ENCODE assay signal across 16 mouse cellular contexts in genomic region chr4:102557508-102558220, GRCm38 (mm10).
DNase-seq lines count a peak whose midpoint lies in the region; ATAC-seq and TF ChIP-seq lines count a peak whose summit lies in the region.
"Had no signal": no experiment of that assay in that cellular context is flagged by ENCODE, and none has a peak within 500 bp of the region (broad histone marks: within the 10 kb centered on the region; RNA-seq: fewer than 3 reads in every experiment).

No protein-coding gene starts in this region.

- no peaks in the 10 kb centered on the region for H3K79me2 ChIP-seq in liver, adult 2 months (ENCODE audit: control insufficient read depth, insufficient read depth, low read length)

- H3K9me3 ChIP-seq in liver, embryonic 12.5 days (replicated peaks): no peaks in the 10 kb centered on the region
- H3K9me3 ChIP-seq in embryonic facial prominence, embryonic 15.5 days (replicated peaks): no peaks in the 10 kb centered on the region
- no peaks in the 10 kb centered on the region for H3K9me3 ChIP-seq in heart, postnatal 0 days (replicated peaks; ENCODE audit: control insufficient read depth, low read length)
- H3K9me3 ChIP-seq: hindbrain, embryonic 10.5 days; megakaryocyte, embryonic 14.5 days; neural tube, embryonic 13.5 days had no signal

- peak overlapping the region; percentile 48 for H3K4me3 ChIP-seq in liver, adult 2 months (ENCODE audit: insufficient read depth, low read depth, low read length)
- no peak overlapping the region for H3K4me3 ChIP-seq in liver, embryonic 12.5 days
- no peak overlapping the region for H3K4me3 ChIP-seq in embryonic facial prominence, embryonic 15.5 days (replicated peaks)
- no peak overlapping the region for H3K4me3 ChIP-seq in heart, postnatal 0 days (ENCODE audit: low read depth, low read length)
- H3K4me3 ChIP-seq: hindbrain, embryonic 10.5 days; left cerebral cortex, adult 2 months; megakaryocyte, embryonic 14.5 days; neural tube, embryonic 13.5 days had no signal

- no peak for TF ChIP-seq POLR2A in liver, adult 2 months (IDR thresholded peaks at IDR 0.05; ENCODE audit: extremely low read depth, insufficient read depth, low read length)

- WGBS in liver, adult 2 months: 13% methylated on average over 9 of the region's 9 CpGs
- 50% methylated on average over 9 of the region's 9 CpGs for WGBS in liver, embryonic 12.5 days (ENCODE audit: insufficient replicate concordance)
- WGBS in embryonic facial prominence, embryonic 15.5 days: 59% methylated on average over 9 of the region's 9 CpGs
- 53% methylated on average over 9 of the region's 9 CpGs for WGBS in heart, postnatal 0 days

- peak overlapping the region; percentile 74 for H3K27ac ChIP-seq in liver, adult 2 months (replicated peaks; ENCODE audit: insufficient read depth, low read depth, low read length)
- no peak overlapping the region for H3K27ac ChIP-seq in liver, embryonic 12.5 days
- H3K27ac ChIP-seq in embryonic facial prominence, embryonic 15.5 days (replicated peaks): peak overlapping the region; percentile 36; the same call in 1 of the 2 replicates
- peak overlapping the region; percentile 24; the same call in 1 of the 2 replicates for H3K27ac ChIP-seq in heart, postnatal 0 days (ENCODE audit: low read depth)
- H3K27ac ChIP-seq: hindbrain, embryonic 10.5 days; left cerebral cortex, adult 2 months; neural tube, embryonic 13.5 days had no signal

- H3K4me2 ChIP-seq in liver, embryonic 12.5 days: no peak overlapping the region
- no peak overlapping the region for H3K4me2 ChIP-seq in embryonic facial prominence, embryonic 15.5 days (replicated peaks)
- H3K4me2 ChIP-seq in heart, postnatal 0 days (ENCODE audit: low read depth, low read length): no peak overlapping the region
- H3K4me2 ChIP-seq: neural tube, embryonic 13.5 days had no signal

- DNase-seq in liver, adult 2 months (ENCODE audit: extremely low read depth, low read depth, low spot score): peak; percentile 87
- DNase-seq in heart, postnatal 0 days (ENCODE audit: low spot score): peak; percentile 60
- DNase-seq in skeletal muscle tissue, adult 2 months (ENCODE audit: low read depth, low spot score): peak; percentile 58
- no peak for DNase-seq in left cerebral cortex, adult 11 months (ENCODE audit: low spot score)
- no peak for DNase-seq in testis, postnatal 14 days (ENCODE audit: low spot score)
- no peak for DNase-seq in layer of hippocampus, adult 9-11 months
- DNase-seq: embryo, embryonic 11 days; spleen, adult 18-20 months; thymus, postnatal 14 days had no signal

- peak overlapping the region; percentile 37 for H3K9ac ChIP-seq in liver, adult 2 months (ENCODE audit: low read depth, low read length)
- H3K9ac ChIP-seq in liver, embryonic 12.5 days: no peak overlapping the region
- H3K9ac ChIP-seq in embryonic facial prominence, embryonic 15.5 days: no peak overlapping the region
- H3K9ac ChIP-seq in heart, postnatal 0 days (replicated peaks; ENCODE audit: low read depth, low read length): no peak overlapping the region
- H3K9ac ChIP-seq: neural tube, embryonic 13.5 days had no signal

- H3K36me3 ChIP-seq in liver, adult 2 months (ENCODE audit: control insufficient read depth, insufficient read depth, low read length): no peaks in the 10 kb centered on the region
- H3K36me3 ChIP-seq in liver, embryonic 12.5 days: no peaks in the 10 kb centered on the region
- H3K36me3 ChIP-seq in embryonic facial prominence, embryonic 15.5 days: no peaks in the 10 kb centered on the region
- H3K36me3 ChIP-seq in heart, postnatal 0 days (replicated peaks; ENCODE audit: control insufficient read depth, insufficient read depth, low read length): no peaks in the 10 kb centered on the region
- H3K36me3 ChIP-seq: hindbrain, embryonic 10.5 days; neural tube, embryonic 13.5 days had no signal

- peaks cover 13% of the 10 kb centered on the region for H3K4me1 ChIP-seq in liver, adult 2 months (ENCODE audit: control insufficient read depth, insufficient read depth, low read length)
- H3K4me1 ChIP-seq in liver, embryonic 12.5 days: peaks cover 11% of the 10 kb centered on the region; the same call in 1 of the 2 replicates
- H3K4me1 ChIP-seq in embryonic facial prominence, embryonic 15.5 days: no peaks in the 10 kb centered on the region
- peaks cover 12% of the 10 kb centered on the region; the same call in 1 of the 2 replicates for H3K4me1 ChIP-seq in heart, postnatal 0 days (ENCODE audit: control insufficient read depth, insufficient read depth)
- H3K4me1 ChIP-seq: hindbrain, embryonic 10.5 days; neural tube, embryonic 13.5 days had no signal

- TF ChIP-seq EP300 in heart, postnatal 0 days (IDR thresholded peaks at IDR 0.05; ENCODE audit: low read depth): no peak

- TF ChIP-seq CTCF in liver, adult 2 months (IDR thresholded peaks at IDR 0.05; ENCODE audit: low read depth, low read length): no peak
- TF ChIP-seq CTCF in heart, postnatal 0 days (IDR thresholded peaks at IDR 0.05; ENCODE audit: low read depth): no peak

- ATAC-seq in liver, embryonic 12.5 days: no peak
- no peak for ATAC-seq in embryonic facial prominence, embryonic 15.5 days (ENCODE audit: insufficient number of reproducible peaks, low FRiP score, low TSS enrichment, low read depth)
- ATAC-seq in heart, postnatal 0 days (ENCODE audit: insufficient read depth, low read depth): peak; percentile 70
- ATAC-seq: forebrain, embryonic 14.5 days had no signal

- no peaks in the 10 kb centered on the region for H3K27me3 ChIP-seq in liver, adult 2 months (ENCODE audit: control insufficient read depth, insufficient read depth, low read length)
- no peaks in the 10 kb centered on the region; the same call in 1 of the 2 replicates for H3K27me3 ChIP-seq in liver, embryonic 12.5 days (replicated peaks)
- H3K27me3 ChIP-seq in embryonic facial prominence, embryonic 15.5 days: no peaks in the 10 kb centered on the region
- no peaks in the 10 kb centered on the region for H3K27me3 ChIP-seq in heart, postnatal 0 days (ENCODE audit: control insufficient read depth, insufficient read depth, low read length)
- H3K27me3 ChIP-seq: neural tube, embryonic 13.5 days had no signal

Comparison
In these comparisons a context has a peak if more than half of its experiments do, and no peak if none do; other contexts are left out.
1. DNase-seq: peak in liver, adult 2 months (single experiment), heart, postnatal 0 days (single experiment) and skeletal muscle tissue, adult 2 months (single experiment); none in left cerebral cortex, adult 11 months (single experiment), testis, postnatal 14 days (single experiment) and layer of hippocampus, adult 9-11 months (single experiment).